Mouse (Mus musculus) macrophage (primary cell): ENCODE measurements around the gene Asic3. TPM values are rescaled to one million over a fixed set of nuclear protein-coding genes. Genes with fewer than 3 reads are reported as not detected.
A peak's percentile ranks its signal among the peaks of the same experiment; 100 is the strongest.

Experiments
- H3K27ac ChIP-seq: fragments of 350-480 bp; formaldehyde crosslinking; 2 replicates; pipeline ENCODE4 v1.9.0; 2021
- H3K36me3 ChIP-seq: fragments of 350-480 bp; formaldehyde crosslinking; 2 replicates; pipeline ENCODE4 v1.9.0; 2021; ENCODE audit errors: inconsistent target
- H3K4me3 ChIP-seq: fragments of 350-480 bp; formaldehyde crosslinking; 2 replicates; pipeline ENCODE4 v1.9.0; 2021; ENCODE audit errors: inconsistent target
- H3K79me2 ChIP-seq: fragments of 350-480 bp; formaldehyde crosslinking; 2 replicates; pipeline ENCODE4 v1.9.0; 2021; ENCODE audit errors: inconsistent target
- WGBS: methylation state at CpG from one replicate; pipeline ENCODE4 v1.1.7; 2026; ENCODE audit warnings: inconsistent platforms; ENCODE audit not compliant: missing documents; 5-methylcytosine and 5-hydroxymethylcytosine counted together
- polyA plus RNA-seq: library from polyadenylated mRNA; stranded (reverse); fragments of 250-400 nt; gene quantifications from 3 replicates; pipeline ENCODE4 v1.2.4, GENCODE M21; 2018; ENCODE audit warnings: inconsistent platforms

Asic3 gene
- polyA plus RNA-seq, 1 experiment from 2014 or later, result not detected

DNA sequence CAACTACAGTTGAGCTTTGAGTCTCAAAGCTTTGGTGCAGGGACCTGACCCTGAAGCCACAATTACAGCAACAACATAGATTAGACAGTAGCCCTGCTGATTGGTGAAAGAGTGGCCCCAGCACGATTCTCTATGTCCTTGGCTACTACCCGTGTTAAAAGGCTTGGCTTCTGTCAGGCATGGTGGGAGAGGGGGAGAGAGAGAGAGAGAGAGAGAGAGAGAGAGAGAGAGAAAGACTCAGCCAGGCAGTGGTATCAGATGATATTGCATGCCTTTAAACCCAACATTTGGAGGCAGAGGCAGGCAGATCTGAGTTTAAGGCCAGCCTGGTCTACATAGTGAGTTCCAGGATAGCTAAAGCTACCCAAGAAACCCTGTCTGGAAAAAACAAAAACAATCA lies 31.2 kb upstream of the Asic3 start:
- 75% methylated on average over 2 of the region's 2 CpGs for WGBS
- H3K4me3 ChIP-seq, result no peak overlapping the region
- H3K36me3 ChIP-seq, result no peaks in the 10 kb centered on the region
- H3K79me2 ChIP-seq, result no peaks in the 10 kb centered on the region
- no peak overlapping the region for H3K27ac ChIP-seq

DNA sequence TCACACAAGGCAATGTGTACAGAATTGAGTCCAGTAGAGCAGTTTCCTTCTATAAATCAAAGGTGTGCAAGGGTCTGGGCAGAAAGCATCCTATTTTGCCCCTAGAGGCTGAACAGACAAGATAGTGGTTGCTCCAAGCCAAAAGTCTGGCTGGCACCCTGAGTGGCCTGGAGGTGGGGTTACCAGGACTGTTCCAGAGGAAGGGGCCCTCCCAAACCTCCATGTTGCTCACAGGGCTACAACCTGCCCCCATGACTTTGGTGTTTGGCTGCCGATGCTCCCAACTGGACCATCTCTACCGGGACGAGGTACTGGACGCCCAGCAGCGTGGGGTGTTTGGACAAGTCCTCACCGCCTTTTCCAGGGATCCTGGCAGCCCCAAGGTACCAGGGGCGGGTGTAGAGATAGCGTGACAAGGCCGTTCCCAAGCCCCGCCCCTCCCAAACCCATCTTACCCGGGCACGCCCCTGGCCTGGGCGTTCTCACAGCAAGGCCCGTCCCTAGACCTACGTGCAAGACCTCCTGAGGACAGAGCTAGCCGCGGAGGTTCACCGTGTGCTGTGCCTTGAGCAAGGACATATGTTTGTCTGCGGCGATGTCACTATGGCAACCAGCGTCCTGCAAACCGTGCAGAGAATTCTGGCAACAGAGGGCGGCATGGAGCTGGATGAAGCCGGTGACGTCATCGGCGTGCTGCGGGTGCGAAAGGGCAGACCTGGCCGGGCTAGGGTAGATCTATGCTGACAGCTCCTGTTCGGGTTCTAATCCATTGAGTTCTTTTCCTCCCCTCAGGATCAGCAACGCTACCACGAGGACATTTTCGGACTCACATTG lies 29.9 kb upstream of the Asic3 start:
- Histone ChIP-seq H3K4me3 (peak overlapping the region; percentile 20), H3K79me2 (no peaks in the 10 kb centered on the region), H3K27ac (peak overlapping the region; percentile 34), H3K36me3 (no peaks in the 10 kb centered on the region)
- 13% methylated on average over 33 of the region's 34 CpGs for WGBS

DNA sequence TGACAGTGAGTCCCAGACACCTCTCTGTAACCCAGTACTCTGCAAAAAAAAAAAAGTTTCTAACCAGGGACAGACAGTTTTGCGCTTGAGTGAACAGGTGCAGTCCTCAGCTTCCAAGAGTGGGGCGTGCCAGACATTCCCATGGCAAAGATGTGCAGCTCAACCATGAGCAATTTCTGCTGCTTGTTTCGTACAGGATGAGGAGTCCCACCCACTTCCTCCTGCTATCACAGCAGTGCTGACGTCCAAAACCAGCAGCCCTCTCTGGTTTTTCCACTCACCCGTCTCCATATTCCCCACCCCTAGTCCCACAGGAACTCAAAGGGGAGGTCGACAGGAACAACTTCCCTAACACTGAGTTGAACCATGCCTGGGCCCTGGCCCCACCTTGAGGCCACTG lies 28.8 kb upstream of the Asic3 start:
- no peaks in the 10 kb centered on the region for H3K36me3 ChIP-seq
- H3K4me3 ChIP-seq, result no peak overlapping the region
- H3K79me2 ChIP-seq, result no peaks in the 10 kb centered on the region
- 29% methylated on average over 6 of the region's 6 CpGs for WGBS
- H3K27ac ChIP-seq, result peak overlapping the region; percentile 34

DNA sequence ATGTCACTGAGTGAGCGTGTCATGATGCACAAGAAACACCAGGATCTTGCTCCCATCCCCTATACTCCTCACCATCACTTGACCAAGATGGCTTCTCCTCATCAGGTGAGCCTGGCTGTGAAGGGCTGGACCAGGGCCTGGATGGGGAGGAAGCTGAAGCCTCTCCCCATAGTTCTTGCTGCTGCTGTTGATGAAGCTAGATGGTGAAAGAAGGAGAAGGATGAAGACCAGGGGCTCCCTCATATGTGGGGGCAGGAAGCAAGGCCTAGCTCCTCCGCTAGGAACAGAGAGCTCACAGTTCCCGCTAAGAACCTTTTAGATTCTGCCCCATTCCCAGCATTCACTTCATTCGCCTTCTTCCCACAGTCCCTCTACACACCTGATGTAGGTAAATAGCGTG lies 27.8 kb upstream of the Asic3 start:
- 98% methylated on average over 5 of the region's 5 CpGs for WGBS
- Histone ChIP-seq H3K36me3 (no peaks in the 10 kb centered on the region), H3K4me3 (no peak overlapping the region), H3K79me2 (no peaks in the 10 kb centered on the region), H3K27ac (no peak overlapping the region)

DNA sequence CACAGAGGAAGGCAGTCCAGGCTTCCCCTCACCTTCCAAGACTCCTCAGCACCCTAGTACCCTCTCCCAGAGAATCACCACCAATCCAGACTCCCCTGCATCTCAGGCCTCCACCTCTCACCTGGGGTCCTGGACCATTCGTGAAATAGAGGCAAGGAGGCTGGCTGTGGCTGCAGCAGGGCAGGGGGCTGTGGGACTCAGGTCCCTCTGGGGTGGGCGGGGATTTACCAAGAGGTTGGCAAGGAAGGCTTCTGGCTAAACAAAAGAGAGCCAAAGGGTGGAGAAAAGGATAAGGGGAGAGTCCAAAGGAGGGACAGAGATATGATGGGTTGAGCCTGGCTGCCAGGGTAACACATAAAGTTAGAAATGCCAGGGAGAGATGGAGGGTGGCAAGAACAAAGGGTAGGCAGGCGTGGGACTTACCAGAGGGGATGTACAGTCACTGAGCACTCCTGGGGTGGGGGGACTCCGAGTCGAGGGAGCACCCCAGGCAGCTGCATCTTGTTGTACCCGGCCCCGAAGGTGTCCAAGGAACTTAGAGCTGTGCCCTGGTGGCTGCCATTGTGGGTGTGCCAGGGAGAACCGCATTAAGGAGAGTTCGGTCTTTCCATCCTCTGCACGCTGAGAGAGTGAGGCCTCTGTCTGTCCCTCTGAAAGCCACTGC lies 27.2 kb upstream of the Asic3 start:
- Histone ChIP-seq H3K27ac (no peak overlapping the region), H3K36me3 (no peaks in the 10 kb centered on the region), H3K79me2 (no peaks in the 10 kb centered on the region), H3K4me3 (no peak overlapping the region)
- 97% methylated on average over 9 of the region's 10 CpGs for WGBS

DNA sequence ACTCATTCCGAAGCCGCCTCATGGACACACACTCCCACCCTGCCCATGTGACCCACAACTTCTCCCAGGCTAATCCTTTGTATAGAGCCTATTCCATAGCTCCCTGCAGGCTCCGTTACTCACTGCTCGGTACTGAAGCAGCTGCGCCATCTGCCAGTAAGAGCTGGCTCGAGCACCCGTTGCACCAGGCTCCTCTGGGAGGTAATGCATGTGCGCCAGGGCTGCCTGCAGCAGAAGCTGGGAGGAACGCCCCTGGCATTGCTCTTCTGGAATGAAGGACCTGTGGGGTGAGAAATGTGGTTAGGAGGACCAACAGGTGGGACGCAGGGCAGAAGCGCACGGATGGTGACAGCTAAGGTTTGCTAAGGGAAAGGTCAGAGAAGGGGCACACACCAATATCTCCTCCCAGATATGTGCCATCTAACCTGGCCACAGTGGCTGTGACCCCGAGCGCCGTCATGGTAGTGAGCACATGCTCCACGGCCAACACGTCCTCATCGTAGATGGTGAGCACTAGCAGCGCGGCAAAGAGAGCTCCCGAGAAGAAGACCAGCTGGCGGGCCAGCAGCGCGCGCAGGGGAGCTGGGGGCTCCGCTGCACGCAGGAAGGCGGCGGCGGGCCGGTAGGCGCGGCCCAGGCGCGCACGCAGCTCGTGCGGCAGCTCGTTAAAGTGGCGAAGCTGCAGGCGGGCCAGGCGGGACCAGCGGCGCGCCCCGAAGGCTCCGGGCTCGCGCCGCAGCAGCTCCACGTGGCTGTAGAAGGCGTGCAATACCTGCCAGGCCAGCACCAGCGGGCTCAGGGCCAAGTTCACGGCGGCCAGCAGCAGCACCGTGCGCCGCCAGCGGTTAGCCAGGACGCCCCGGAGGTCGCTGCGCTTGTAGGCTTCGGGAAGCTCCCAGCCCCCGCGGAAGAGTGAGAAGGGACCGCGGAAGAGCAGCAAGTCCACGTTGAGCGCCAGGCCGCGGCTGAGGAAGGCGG lies 25.6 kb upstream of the Asic3 start:
- H3K79me2 ChIP-seq, result no peaks in the 10 kb centered on the region
- WGBS, result 5% methylated on average over 66 of the region's 73 CpGs
- no peaks in the 10 kb centered on the region for H3K36me3 ChIP-seq
- H3K27ac ChIP-seq, result peak overlapping the region; percentile 95
- H3K4me3 ChIP-seq, result peak overlapping the region; percentile 34

DNA sequence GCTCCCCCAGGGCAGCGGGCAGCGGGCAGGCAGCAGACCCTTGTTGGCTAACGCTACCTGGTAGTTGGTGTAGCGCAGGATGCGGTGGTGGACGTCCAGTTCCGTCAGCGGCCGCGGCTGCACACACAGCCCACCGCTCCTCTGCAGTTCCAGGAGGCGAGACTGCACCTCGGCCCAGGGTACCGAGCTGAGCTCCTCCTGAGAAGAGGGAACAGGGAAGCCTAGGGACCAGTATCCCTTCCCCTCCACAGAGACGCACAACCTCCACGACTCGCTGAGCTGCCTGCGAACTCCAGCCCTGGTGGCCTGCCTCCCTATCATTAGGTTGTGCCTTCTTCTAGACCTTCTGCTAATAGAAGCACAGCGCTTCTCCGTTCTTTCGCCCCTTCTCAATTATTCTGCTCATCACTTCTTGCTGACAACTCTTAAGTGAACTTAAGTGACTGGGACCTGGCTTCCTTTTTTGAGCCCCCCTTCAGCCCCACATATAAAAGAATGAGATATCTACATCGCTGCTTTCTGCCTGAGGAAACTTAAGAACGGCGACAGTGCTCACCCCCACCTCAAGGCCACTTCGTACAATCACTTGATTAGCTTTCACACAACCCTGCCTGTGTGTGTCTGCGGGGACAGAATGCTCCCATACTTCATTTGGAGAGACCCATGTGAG lies 24.8 kb upstream of the Asic3 start:
- Histone ChIP-seq H3K27ac (peak overlapping the region; percentile 95), H3K4me3 (peak overlapping the region; percentile 32), H3K36me3 (no peaks in the 10 kb centered on the region), H3K79me2 (no peaks in the 10 kb centered on the region)
- WGBS, result 31% methylated on average over 25 of the region's 26 CpGs

DNA sequence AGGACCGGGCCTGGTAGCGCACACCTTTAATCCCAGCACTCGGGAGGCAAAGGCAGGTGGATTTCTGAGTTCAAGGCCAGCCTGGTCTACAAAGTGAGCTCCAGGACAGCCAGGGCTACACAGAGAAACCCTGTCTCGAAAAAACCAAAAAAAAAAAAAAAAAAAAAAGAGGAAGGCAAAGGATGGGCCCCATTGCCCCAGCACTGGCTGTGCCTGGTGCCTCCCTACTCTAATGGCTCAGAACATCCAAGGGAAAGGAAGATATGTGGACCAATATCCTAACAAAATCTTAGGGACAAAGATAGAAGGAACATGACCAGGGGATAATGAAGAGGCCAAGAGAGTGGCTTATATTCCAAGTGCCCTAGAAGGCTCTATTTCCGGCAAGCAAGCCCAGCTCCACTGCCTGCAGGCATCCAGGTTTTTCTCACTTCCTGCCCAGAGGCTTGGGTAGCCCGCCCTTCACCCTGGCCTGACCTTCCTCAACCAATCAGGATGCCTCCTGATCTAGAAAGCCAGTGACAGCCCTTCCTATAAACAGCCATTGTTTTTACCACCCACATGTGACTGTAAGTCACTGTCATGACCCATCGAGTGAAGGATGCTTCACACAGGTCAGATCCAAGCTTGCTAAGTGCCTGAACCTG lies 24.1 kb upstream of the Asic3 start:
- H3K36me3 ChIP-seq, result no peaks in the 10 kb centered on the region
- H3K4me3 ChIP-seq, result peak overlapping the region; percentile 9
- peak overlapping the region; percentile 95 for H3K27ac ChIP-seq
- WGBS, result 38% methylated on average over 5 of the region's 7 CpGs
- H3K79me2 ChIP-seq, result no peaks in the 10 kb centered on the region

DNA sequence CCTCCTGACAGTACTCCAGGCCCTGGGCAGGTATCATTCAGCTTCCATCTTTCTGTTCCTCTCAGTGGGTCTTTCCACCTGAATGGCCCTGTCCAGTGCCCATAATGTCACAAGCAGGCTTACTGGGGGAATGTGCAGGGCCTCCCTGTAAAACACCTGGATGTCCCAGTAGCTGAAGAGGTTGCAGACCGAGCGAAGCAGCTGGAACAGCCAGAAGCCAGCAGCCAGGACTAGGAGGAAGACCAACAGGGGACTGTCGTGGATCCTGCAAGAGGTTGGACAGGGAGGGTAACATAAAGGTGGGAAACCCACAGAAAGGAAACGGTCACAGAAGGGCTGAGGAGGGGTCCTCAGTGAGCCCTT lies 23.6 kb upstream of the Asic3 start:
- WGBS, result 91% methylated on average over 4 of the region's 4 CpGs
- Histone ChIP-seq H3K4me3 (peak overlapping the region; percentile 9), H3K36me3 (no peaks in the 10 kb centered on the region), H3K79me2 (no peaks in the 10 kb centered on the region), H3K27ac (peak overlapping the region; percentile 95)

DNA sequence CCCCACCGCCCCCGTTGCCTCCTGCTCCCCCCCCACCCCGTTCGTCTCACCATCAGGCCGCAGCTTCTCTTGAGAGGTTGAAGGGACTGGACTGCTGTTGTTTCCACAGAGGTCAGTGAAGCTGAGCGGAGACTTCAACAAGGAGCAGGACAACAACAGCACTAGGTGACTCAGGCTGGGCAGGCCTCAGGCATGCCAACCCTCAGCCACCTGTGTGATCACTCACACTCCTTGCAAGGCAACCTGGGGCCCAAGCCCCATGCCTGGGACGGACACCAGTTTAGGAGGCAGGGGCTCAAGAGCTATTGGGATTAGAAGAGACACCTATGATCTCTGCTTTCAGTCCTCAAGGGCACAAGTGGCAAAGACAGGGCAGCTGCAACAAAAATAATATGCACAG lies 21.3 kb upstream of the Asic3 start, which contains the start of gene Atg9b:
TSS of gene Atg9b (minus strand) at position 280 of the 400 bp plus-strand sequence.
- Histone ChIP-seq H3K27ac (peak within 1 kb of the TSS; percentile 83), H3K4me3 (no peak within 1 kb of the TSS), H3K36me3 (no peaks in the 10 kb centered on the region), H3K79me2 (no peaks in the 10 kb centered on the region; the same call in 1 of the 2 replicates)
- WGBS, result 96% methylated on average over 2 of the region's 7 CpGs

DNA sequence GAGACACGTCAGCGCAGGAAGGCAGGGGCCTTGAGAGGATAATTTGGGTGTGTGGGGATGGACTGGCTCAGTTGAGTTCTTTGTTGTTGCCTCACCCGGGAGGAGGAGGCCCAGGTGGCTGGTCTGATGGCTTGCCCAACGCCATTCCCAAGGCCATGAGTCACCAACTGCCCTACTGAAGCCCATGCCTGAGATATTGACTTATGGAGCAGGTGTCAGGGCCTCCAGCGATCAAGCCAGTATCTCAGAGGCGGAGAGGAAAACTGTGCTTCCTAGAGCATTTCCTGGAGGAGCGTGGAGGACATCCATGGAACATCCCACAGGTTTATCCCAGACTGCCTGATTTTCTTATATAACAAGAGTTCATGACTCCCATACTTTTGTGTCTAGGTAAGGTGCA lies 20.5 kb upstream of the Asic3 start:
- WGBS, result 82% methylated on average over 7 of the region's 7 CpGs
- Histone ChIP-seq H3K27ac (peak overlapping the region; percentile 83), H3K36me3 (no peaks in the 10 kb centered on the region), H3K79me2 (no peaks in the 10 kb centered on the region; the same call in 1 of the 2 replicates), H3K4me3 (no peak overlapping the region)

DNA sequence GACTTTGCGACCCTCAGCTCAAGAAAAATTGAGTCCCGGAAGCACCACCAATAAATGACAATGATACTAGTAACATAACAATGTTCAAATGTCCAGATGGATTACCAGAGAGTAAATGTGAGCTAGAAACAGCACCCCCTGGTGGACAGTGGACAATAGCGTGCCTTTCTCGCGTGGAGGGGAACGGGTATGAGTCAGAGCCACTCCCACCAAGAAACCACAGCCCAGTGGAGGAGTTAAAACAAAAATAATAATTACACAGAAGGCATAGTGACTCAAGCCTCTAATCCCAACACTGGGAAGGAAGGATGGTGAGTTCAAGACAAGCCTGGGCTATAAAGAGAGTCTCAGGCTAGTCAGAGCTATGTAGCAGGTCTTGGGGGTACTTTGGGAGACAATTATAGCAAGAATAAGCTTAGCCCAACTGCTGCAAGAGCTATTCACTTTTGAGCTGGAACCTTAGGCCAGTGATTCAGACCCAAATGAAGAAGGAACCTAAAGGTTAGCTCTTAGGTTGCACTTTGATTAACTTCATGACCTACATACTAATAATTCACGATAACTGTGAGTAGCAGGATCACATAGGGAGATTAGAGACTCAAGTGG lies 19.7 kb upstream of the Asic3 start, which contains the start of gene Abcb8:
TSS of gene Abcb8 (plus strand) at position 272 of the 606 bp plus-strand sequence.
- 17% methylated on average over 7 of the region's 7 CpGs for WGBS
- Histone ChIP-seq H3K79me2 (no peaks in the 10 kb centered on the region; the same call in 1 of the 2 replicates), H3K27ac (peak within 1 kb of the TSS; percentile 83), H3K4me3 (peak within 1 kb of the TSS; percentile 56), H3K36me3 (no peaks in the 10 kb centered on the region)

DNA sequence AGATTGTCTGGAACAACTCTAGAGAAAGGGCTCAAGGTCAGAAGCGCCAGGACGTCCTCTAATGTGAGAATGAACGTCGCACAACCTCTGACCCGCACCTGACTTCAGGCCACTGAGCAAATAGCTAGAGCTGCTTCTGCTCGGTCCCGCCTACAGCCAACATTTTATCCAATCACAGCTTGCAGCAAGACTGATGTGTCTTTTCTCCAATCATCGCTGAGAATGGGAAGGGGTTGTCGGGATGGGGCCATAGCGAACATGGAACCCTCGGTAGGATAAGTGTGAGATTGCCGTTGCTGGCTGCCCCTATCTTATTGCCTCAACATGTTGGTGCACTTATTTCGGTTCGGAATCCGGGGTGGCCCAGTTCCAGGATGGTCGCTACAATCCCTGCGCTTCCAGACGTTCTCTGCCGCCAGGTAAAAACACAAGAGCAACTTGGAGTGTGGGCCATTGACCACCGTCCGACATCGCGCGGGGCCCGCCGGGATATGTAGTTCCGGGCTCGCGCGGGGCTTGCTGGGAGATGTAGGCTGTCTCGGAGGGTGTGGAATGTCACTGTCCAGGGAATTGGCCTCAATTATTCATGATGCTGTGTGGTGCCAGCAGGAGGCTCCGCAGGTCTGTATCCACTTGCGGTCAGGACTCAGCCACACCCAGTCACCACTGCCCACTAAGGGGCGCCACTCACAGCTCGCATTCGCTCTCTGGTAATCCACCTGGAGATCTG lies 18.9 kb upstream of the Asic3 start:
- Histone ChIP-seq H3K4me3 (peak overlapping the region; percentile 56), H3K27ac (peak overlapping the region; percentile 83), H3K36me3 (no peaks in the 10 kb centered on the region), H3K79me2 (no peaks in the 10 kb centered on the region; the same call in 1 of the 2 replicates)
- WGBS, result 2% methylated on average over 36 of the region's 36 CpGs
